Mouse (Mus musculus) ES-E14 (cell line): ENCODE results near the gene Btg2. TPM values are rescaled to one million over a fixed set of nuclear protein-coding genes. Genes with fewer than 3 reads are reported as not detected.

Source experiments
- DNase-seq: peaks from one replicate; pipeline ENCODE4 v3.0.0-alpha.2; 2013; ENCODE audit warnings: low read depth, low spot score
- H3K27ac ChIP-seq: 2 replicates; pipeline ENCODE4 v1.5.1; 2012; ENCODE audit warnings: low read depth, mild to moderate bottlenecking, low read length, moderate library complexity, mixed read lengths; ENCODE audit not compliant: poor library complexity, insufficient read depth, severe bottlenecking
- H3K36me3 ChIP-seq: 2 replicates; pipeline ENCODE4 v1.6.1; 2012; ENCODE audit warnings: mild to moderate bottlenecking, low read length, moderate library complexity, mixed read lengths; ENCODE audit not compliant: control insufficient read depth, poor library complexity, insufficient read depth, severe bottlenecking
- H3K4me1 ChIP-seq, 2 experiments: fragments of 150-350 bp in 1 of 2; sonication (generic) in 1 of 2; 2 replicates each; pipeline ENCODE4 v1.6.1; 2012; ENCODE audit warnings: low read length in 2 of 2, mild to moderate bottlenecking in 1 of 2, mixed read lengths in 1 of 2; ENCODE audit not compliant: control insufficient read depth in 2 of 2, insufficient read depth in 2 of 2, poor library complexity in 1 of 2
- H3K4me3 ChIP-seq, 2 experiments: fragments of 150-350 bp in 1 of 2; sonication (generic) in 1 of 2; 2 replicates each; pipeline ENCODE4 v1.5.1; 2012; ENCODE audit warnings: low read length in 2 of 2, low read depth in 1 of 2, mild to moderate bottlenecking in 1 of 2, mixed read lengths in 1 of 2; ENCODE audit not compliant: insufficient read depth in 1 of 2, poor library complexity in 1 of 2, severe bottlenecking in 1 of 2
- H3K9ac ChIP-seq: 2 replicates; pipeline ENCODE4 v1.6.1; 2012; ENCODE audit warnings: low read depth, mild to moderate bottlenecking, low read length, mixed read lengths; ENCODE audit not compliant: poor library complexity, insufficient read depth, severe bottlenecking
- H3K9me3 ChIP-seq: fragments of 150-350 bp; sonication (generic); 2 replicates; pipeline ENCODE4 v1.6.1; 2012; ENCODE audit warnings: low read depth, mild to moderate bottlenecking, low read length; ENCODE audit not compliant: control insufficient read depth, insufficient read depth
- CHD2 ChIP-seq: IDR thresholded peaks from 2 replicates; pipeline ENCODE4 v1.6.1; 2014; ENCODE audit warnings: mild to moderate bottlenecking, low read depth, low read length, inconsistent platforms
- HCFC1 ChIP-seq: IDR thresholded peaks from 2 replicates; pipeline ENCODE4 v1.6.1; 2012; ENCODE audit warnings: low read length, inconsistent platforms, borderline replicate concordance; ENCODE audit not compliant: insufficient read depth
- MAFK ChIP-seq: IDR thresholded peaks from 2 replicates; pipeline ENCODE4 v1.6.1; 2014; ENCODE audit warnings: mild to moderate bottlenecking, low read depth, low read length, inconsistent platforms; ENCODE audit not compliant: insufficient read depth
- ZC3H11A ChIP-seq: IDR thresholded peaks from 2 replicates; pipeline ENCODE4 v1.6.1; 2012; ENCODE audit warnings: low read depth, mild to moderate bottlenecking, inconsistent platforms, low read length, borderline replicate concordance
- ZNF384 ChIP-seq: IDR thresholded peaks from 2 replicates; pipeline ENCODE4 v1.6.1; 2012; ENCODE audit warnings: low read depth, low read length, inconsistent platforms
- in situ Hi-C, 2 experiments: fragments of 600-800 bp; cut with MboI; formaldehyde crosslinking; loops; one replicate each; pipeline ENCODE4 v1.15.1; 2025; ENCODE audit warnings: low sequenced_read_pairs in 2 of 2, inconsistent platforms in 1 of 2; ENCODE audit not compliant: unreplicated experiment in 2 of 2
- total RNA-seq: library from RNA; depleted of rRNA; stranded (reverse); fragments of 300-350 nt; gene quantifications from 2 replicates; pipeline ENCODE4 v1.2.3, GENCODE M21; 2012

Gene Btg2
- total RNA-seq, 1 experiment = 40.2 TPM

DNA sequence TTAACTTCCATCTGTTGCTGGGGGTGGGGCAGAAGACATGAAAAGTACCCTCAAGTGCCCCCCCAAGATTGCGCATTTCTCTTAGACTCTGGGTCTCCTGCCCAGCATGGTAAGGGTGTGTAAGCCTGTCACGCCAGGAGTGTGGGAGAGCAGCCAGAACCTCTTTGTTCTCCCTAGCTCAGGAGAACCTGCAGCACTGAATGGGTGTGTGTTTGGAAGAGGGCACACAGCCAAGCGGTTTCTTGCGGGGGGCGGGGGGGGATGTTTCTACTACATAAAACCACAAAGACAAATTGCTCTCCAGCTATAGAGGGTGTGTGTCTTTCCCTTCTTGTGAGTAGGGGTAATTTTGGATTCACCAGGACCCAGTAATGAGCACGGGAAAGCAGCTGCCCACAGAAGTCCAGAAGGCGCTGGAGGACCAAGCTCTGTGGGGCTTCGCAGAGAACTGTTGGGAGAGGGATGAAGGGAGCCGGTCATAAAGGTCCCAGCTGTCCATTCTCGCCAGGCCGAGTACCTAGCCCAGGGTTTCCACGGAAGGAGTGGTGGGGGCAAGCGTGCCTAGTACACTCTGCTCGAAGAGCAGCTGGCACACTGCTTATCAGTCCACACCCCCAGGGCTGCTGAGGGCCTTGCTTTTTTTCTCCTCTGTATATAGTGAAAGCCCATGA lies 17.5 kb upstream of the Btg2 start:
- H3K4me1 ChIP-seq = peaks cover 12 to 37% of the 10 kb centered on the region in 2 experiments

DNA sequence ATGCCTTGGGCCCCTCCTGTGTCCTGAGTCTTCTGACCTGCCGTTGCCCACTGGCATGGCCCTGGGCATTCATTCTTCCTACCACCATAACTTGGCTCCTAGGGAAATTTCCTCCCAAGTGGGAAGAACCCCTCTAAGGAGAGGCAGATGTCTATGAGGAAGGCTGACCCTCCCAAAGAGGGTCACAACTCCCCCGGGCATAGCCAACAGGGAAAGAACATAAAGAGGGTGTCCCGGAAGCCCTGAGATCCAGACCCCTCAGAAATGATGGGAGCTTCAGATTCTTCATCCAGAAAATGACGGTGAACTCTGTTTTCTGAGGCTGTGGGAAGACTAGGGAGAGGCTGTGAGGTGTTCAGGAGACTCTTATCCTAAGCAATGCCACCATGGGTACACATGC lies 16.8 kb upstream of the Btg2 start:
- no peak for TF ChIP-seq CHD2
- no peak for TF ChIP-seq HCFC1
- TF ChIP-seq ZC3H11A = no peak
- no peak for TF ChIP-seq MAFK
- no peak for TF ChIP-seq ZNF384
- H3K4me1 ChIP-seq = peaks cover 7 to 31% of the 10 kb centered on the region in 2 experiments; a peak in 3 of 4 replicates
- no peaks in the 10 kb centered on the region for H3K36me3 ChIP-seq
- no peak overlapping the region for H3K9ac ChIP-seq
- H3K9me3 ChIP-seq = no peaks in the 10 kb centered on the region
- in situ Hi-C loops = no loop called here
- no peak for DNase-seq
- H3K27ac ChIP-seq = no peak overlapping the region
- no peak overlapping the region for H3K4me3 ChIP-seq

More for the DNA sequence above, 17.5 kb upstream of the Btg2 start:
- in situ Hi-C loops = no loop called here
- no peak overlapping the region for H3K9ac ChIP-seq
- no peak for TF ChIP-seq ZNF384
- no peak for TF ChIP-seq ZC3H11A
- TF ChIP-seq HCFC1 = no peak
- no peak for TF ChIP-seq MAFK
- TF ChIP-seq CHD2 = no peak
- no peak overlapping the region for H3K4me3 ChIP-seq
- DNase-seq = no peak
- H3K9me3 ChIP-seq = no peaks in the 10 kb centered on the region
- H3K27ac ChIP-seq = no peak overlapping the region
- no peaks in the 10 kb centered on the region for H3K36me3 ChIP-seq

- no peak for DNase-seq
- no peak overlapping the region for H3K27ac ChIP-seq
- in situ Hi-C loops = no loop called here
- TF ChIP-seq CHD2 (no peak), HCFC1 (no peak), ZNF384 (no peak)
- no peaks in the 10 kb centered on the region for H3K9me3 ChIP-seq
- no peak overlapping the region for H3K9ac ChIP-seq
- H3K36me3 ChIP-seq = no peaks in the 10 kb centered on the region
- H3K4me3 ChIP-seq = no peak overlapping the region
- peaks cover 7 to 26% of the 10 kb centered on the region in 2 experiments; a peak in 2 of 4 replicates for H3K4me1 ChIP-seq
Measured at GRCm38 (mm10) chr1:134095033-134095612, 16.2 kb upstream of the Btg2 start.

- peak overlapping the region; percentile 71; the same call in 1 of the 2 replicates for H3K9ac ChIP-seq
- H3K36me3 ChIP-seq = no peaks in the 10 kb centered on the region
- in situ Hi-C loops = no loop called here
- no peak overlapping the region for H3K27ac ChIP-seq
- DNase-seq = no peak
- no peaks in the 10 kb centered on the region for H3K9me3 ChIP-seq
- no peak for TF ChIP-seq ZC3H11A
- no peak for TF ChIP-seq HCFC1
- TF ChIP-seq ZNF384 = no peak
- no peak for TF ChIP-seq MAFK
- TF ChIP-seq CHD2 = no peak
- H3K4me1 ChIP-seq = peaks cover 7 to 19% of the 10 kb centered on the region in 2 experiments; a peak in 2 of 4 replicates
- H3K4me3 ChIP-seq = peak overlapping the region; percentile 63 to 73; a peak in 3 of 4 replicates
Measured at GRCm38 (mm10) chr1:134093771-134094526, 15.0 kb upstream of the Btg2 start.
